Mouse (Mus musculus): Measurements from ENCODE around the gene Irf2.

Irf2 gene

DNA sequence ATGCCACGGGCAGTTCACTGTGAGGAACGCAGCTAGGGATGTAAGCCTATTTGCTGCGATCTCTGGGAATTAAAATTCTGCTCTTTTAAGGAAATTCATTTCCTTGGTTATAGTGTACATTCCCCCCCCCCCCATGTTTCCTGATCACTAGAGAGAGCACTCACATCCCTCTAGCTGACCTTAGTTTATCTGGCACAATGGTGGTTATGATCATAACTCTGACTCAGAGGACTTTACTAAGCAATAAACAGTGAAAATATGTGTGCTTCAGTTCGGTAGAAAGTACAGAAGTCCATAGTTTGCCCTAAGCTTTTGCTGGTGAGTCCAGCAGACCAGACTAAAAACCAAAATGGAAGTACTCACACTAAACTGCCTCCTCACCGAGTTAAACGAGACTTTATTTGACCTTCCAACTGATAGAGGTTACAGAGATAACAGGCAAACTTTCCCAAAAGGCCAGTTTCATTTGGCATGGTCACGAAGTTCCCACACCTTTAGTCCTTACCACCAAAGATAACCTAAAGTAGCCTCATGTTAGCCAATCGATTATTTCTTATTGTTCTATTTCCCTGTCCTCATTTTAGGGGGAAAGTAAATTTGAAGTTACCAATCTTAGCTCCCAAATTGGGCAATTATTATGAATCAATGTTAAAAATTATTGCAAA lies 142.4 kb downstream of the Irf2 start:
- DNase-seq (ENCODE audit: low spot score in 2 of 2) = no peak

DNA sequence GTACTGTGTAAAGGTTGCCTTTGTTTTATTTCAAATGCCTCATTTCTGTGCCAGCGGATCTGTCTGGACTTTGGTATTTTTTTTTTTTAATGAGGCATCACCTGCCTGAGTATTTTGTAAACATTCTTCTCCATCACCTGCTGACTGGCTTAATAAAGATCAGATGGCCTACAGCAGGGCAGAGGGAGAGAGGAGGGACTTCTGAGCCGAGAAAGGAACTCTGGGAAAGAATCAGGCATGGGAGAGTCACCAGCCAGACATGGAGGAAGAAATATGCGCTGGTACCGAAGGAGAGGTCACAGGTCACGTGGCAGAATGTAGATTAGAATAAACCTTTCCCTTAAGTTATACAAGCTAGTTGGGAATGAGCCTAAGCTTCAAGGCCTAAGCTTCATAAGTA lies 143.2 kb downstream of the Irf2 start:
- no peak for DNase-seq (ENCODE audit: low spot score in 2 of 2)

DNA sequence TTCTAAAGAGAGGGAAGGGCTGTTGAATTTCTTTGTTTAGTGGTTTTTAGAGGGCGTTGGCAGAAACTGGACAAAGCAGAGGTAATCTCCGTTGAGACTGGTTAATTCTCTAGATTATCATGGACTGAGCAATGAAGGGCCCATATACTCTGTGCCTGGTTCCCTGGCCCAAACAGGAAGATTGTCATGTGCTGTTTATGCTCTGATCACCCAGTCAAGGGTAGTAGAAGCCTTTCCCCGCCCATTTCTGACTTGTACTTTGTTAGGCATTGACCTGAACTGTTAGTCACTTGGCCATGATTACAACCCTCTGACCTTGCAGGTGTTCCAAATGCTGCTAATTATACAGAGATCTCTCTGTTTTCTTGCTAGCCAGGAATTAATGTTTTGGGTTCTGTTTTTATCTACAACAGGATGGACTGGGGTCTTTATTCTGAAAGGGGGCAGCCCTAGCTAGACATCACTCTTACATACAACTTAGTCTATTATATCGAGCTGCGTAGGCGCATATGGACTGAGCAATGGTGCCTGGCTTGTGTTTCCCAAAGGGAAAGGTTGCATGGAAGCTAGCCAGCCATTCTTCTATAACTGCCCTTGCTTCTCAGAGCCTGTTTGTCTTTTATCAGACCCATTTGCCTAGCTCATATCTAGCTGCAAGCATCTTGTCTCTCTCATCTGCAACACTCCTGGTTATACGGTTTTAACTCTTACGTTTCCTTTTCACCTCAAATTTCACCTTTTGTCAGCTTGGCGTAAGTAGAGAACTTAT lies 143.9 kb downstream of the Irf2 start:
- no peak for DNase-seq (ENCODE audit: low spot score in 2 of 2)

DNA sequence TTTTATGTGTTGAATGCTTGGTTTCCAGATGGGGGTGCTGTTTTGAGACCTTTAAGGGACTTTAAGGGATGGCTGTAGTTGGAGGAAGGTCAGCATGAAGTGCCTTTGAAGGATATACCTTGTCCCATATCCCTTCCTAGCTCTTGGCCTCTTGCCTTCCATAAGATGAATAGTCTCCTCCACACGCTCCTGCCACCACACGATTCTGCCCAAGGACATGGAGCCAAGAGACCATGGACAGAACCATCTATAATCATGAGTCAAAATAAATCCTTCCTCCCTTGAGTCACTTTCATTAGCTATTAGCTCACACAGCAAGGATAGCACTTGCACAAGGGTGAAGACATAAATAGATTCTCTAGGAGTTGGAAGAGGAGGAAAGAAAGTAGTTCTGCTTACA lies 146.3 kb downstream of the Irf2 start:
- no peak for DNase-seq (ENCODE audit: low spot score in 2 of 2)

DNA sequence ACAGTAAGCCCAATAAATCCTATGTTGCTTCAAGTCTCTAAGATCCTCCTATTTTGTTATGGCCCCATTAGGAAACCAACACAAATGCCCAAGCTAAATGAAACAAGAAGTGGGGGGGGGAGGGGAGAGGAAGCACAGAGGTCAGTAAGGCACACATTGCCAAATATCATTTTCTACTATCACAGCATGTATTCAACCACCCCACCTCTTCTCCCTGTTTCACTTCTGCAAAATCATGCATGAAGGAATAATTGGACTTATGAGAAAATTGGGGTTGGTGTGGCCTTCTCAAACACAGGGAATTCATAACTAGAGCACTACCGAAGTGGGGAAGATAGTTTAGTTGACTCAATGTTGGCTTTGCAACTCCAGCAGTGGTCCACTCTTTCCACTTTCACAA lies 146.7 kb downstream of the Irf2 start:
- no peak for DNase-seq (ENCODE audit: low spot score in 2 of 2)

DNA sequence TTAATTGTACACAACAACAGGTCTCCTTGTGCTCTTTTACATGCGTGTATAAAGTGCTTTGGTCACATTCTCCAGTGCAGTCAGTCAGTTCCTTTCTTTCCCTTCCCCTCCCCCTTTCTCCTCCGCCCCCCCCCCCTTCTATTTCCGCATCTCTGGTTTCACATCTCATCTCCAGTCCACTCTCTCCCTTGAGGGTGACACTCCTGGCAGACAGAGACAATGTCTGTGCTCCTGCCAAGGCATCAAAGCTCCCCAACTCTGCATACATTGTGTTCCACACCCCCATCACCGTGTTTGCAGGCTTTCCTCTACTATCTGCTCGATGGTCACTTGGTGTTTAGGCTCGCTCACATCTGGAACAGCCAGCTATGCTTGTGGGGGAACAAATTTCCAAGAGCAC lies 147.9 kb downstream of the Irf2 start:
- no peak for DNase-seq (ENCODE audit: low spot score in 2 of 2)

DNA sequence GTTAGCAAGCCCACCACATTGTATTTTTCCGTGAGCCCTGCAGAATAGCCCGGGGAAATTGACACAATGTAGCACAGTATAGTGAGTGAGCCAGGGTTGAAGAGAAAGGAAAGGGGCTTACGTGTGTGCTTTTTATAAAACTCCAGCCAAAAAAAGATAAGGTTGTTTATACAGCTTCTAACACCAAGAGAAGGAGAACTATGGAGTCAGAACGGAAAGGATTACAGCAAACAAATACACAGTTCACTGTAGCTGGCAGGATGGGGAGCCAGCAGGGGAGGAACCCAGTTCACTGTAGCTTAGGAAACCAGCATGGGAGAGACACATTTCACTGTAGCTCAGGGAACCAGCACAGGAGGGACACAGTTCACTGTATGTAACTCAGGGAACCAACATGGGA lies 149.0 kb downstream of the Irf2 start:
- DNase-seq (ENCODE audit: low spot score in 2 of 2) = no peak

DNA sequence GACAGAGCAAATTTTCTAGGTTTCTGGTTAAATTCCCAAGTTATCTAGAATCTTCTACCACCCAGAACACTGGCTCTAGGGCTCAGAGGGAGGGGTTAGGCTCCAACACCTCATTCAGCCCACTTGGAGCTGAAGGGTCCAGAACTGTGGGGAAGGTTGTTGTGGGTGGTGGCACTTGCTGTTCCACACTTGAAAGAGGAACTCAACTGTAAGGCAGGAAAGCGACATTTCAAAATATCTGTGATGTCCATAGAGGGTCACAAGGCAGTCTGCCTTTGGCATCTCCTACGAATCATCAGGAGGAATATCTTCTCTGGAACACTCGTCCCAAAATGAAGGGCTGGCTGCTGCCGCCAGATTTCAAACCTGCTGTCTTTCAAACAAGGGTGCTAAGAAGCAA lies 150.7 kb downstream of the Irf2 start:
- no peak for DNase-seq (ENCODE audit: low spot score in 2 of 2)

DNA sequence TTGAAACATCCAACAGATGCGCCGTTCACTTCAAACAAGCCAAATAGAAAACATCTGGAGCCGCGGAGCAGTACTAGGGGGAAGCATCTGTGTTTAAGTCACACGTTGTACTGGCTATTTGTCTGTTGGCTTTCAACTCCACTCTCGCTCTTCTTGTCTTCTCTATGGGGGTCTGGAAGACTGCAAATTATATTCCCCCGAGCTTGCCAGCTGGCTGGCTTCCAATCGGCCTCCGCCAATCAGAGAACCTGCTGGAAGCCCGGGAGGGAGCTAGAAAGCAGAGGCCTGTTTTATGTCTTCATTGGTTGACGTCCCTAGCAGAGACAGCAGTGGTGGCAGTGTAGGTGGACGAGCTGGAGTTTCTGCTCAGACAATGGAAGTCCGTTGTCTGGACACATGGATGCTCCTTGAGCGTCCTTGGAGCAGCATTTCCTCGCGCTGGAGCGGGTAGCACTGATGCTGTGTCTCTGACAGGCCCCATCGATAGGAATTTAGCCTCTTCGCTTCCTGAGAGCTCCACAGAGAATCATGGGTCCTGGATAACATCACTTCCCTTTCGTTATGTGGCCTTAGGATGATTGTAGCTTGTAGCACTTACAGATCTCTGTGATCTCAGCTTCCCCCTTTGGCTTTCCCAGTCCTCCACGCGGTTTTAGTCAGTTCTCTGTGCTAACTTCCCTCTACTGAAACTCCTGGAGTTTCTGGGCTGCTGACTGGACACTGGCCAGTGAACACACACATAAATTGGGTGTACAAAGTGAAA lies 153.2 kb downstream of the Irf2 start:
- DNase-seq (ENCODE audit: low spot score in 2 of 2) = no peak

DNA sequence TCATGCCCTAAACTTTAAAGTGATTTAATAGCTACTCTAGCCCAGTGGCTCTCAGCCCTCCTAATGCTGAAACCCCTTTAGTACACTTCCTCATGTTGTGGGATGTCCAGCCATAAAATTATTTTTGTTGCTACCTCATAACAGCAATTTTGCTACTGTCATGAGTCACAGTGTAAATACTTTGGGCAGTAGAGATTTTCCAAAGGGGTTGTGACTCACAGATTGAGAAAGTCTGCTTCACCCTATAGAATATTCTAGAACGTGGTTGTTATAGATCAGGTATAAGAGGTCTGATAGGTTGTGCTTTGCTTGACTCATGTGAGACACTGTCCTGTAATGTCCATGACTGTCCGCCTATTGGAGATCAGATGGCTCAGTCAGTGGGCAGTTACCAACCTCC lies 154.9 kb downstream of the Irf2 start:
- no peak for DNase-seq (ENCODE audit: low spot score in 2 of 2)

DNA sequence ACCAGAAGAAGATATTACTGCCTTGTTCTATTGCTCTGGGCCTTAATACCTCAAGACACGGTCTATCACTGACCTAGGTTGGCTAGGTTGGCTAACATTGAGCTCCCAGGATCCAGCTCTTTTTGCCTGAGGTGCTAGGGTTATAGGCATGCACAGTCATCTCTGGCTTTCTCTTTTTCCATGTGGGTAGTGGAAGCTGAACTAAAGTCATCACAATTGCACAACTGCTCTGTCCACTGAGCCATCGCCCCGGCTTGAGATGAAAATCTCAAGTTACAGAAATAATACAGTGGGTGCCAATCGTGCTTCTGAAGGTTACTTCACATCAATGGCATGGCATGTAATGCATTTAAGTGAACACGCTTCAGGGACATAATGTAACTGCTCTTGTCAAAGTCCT lies 156.5 kb downstream of the Irf2 start:
- DNase-seq (ENCODE audit: low spot score in 2 of 2) = no peak

DNA sequence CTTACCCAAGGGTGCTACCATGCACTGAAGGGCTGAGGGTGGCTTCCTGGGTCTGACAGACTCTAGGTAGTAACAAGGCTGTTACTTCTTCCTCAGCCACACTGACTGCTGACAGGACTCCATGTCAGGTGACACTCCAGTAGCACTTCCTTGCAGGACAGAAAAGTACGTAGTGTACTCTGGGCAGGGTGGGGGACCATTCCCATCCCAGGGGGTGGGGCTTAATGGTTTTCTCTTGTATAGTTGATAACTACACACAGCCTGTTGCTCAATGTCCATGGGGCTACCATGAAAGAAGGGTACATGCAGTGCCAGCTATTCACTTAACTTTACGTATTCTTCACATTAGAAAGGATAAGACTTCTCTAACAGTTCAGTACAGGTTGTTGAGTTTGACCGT lies 157.2 kb downstream of the Irf2 start:
- DNase-seq (ENCODE audit: low spot score in 2 of 2) = no peak

Measured in spleen, postnatal 14 days (tissue).